Mouse (Mus musculus): ENCODE data around the gene Gorasp2. TPM values are rescaled to one million over a fixed set of nuclear protein-coding genes. Genes with fewer than 3 reads are reported as not detected.
A peak's percentile ranks its signal among the peaks of the same experiment; 100 is the strongest.

Gorasp2 gene
- polyA plus RNA-seq, 1 experiment: 81.5 TPM

DNA sequence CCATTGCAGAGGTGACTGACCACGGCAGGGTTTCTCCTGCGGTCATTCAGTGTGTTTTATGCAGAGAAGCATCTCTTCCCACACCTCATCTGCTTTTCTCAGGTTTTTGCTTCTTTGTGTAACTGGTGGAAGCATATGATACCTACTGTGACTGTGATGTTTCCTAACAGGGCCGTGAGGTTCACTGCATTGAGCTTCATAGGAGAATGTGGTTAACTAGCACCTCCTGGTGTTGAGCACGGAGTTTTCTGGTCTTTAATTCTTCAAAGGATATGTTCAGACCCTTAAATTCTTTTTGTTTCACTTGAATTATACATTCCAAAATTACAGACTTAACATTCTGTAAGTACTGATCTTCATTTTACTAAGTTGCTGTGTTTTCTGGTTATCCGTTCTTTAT, 2.4 kb downstream of the Gorasp2 start:
- no peaks in the 10 kb centered on the region for H3K27me3 ChIP-seq (ENCODE audit: control insufficient read depth, insufficient read depth, low read length)
- H3K4me1 ChIP-seq (ENCODE audit: control insufficient read depth, insufficient read depth, low read length): no peaks in the 10 kb centered on the region
- DNase-seq: no peak
- no peak overlapping the region for H3K27ac ChIP-seq (ENCODE audit: insufficient read depth, low read length)
- 70% methylated on average over 5 of the region's 5 CpGs for WGBS
- TF ChIP-seq CTCF (IDR thresholded peaks at IDR 0.05; ENCODE audit: borderline replicate concordance, insufficient read depth, low read depth, low read length) (no peak), POLR2A (IDR thresholded peaks at IDR 0.05; ENCODE audit: borderline replicate concordance, insufficient read depth, low read length) (no peak)
- no peak overlapping the region for H3K4me3 ChIP-seq (replicated peaks; ENCODE audit: insufficient read depth, low read depth, low read length)

DNA sequence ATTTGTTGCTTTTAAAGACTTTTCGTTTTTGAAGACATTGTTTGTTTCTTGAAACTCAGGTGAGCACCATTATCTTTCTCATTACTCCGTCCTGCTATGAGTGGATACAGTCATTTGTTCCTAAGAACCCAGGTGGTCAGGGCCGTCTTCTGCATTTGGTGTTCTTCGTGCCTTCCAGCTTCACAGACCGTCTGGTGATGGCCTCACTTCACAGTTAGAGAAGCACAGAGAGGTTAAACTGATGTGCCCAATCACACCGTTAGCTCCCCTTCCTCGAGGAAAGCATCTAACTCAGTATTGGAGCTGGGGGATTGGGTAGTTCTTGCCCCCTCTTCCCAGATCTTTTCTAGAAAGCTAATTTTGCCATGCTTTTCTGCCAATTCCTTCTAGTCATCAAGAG, 5.6 kb downstream of the Gorasp2 start:
- Histone ChIP-seq H3K4me1 (ENCODE audit: control insufficient read depth, insufficient read depth, low read length) (no peaks in the 10 kb centered on the region), H3K27ac (ENCODE audit: insufficient read depth, low read length) (no peak overlapping the region), H3K27me3 (ENCODE audit: control insufficient read depth, insufficient read depth, low read length) (no peaks in the 10 kb centered on the region), H3K4me3 (replicated peaks; ENCODE audit: insufficient read depth, low read depth, low read length) (no peak overlapping the region)
- WGBS: 88% methylated on average over 7 of the region's 7 CpGs
- no peak for TF ChIP-seq CTCF (IDR thresholded peaks at IDR 0.05; ENCODE audit: borderline replicate concordance, insufficient read depth, low read depth, low read length)
- no peak for TF ChIP-seq POLR2A (IDR thresholded peaks at IDR 0.05; ENCODE audit: borderline replicate concordance, insufficient read depth, low read length)
- no peak for DNase-seq

DNA sequence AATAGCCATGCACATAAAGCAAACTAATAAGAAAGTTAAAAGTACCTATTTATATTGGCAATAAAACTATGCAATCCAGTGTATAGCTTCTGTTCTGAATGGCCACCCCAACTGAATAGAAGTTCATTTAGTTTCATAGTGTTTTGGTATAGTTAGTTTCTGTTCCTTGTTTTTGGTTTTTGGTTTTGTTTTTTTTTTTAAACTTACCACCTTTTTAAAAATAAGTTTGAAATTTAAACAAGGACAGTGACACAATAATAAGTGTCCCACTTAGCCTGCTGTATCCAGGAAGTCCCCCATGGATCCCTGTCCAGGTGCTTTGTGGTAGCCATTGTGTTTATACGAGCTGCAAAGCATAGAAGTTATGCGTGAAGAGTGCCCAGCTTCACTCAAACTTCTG, 7.9 kb downstream of the Gorasp2 start:
- Histone ChIP-seq H3K4me3 (replicated peaks; ENCODE audit: insufficient read depth, low read depth, low read length) (no peak overlapping the region), H3K4me1 (ENCODE audit: control insufficient read depth, insufficient read depth, low read length) (no peaks in the 10 kb centered on the region), H3K27ac (ENCODE audit: insufficient read depth, low read length) (no peak overlapping the region), H3K27me3 (ENCODE audit: control insufficient read depth, insufficient read depth, low read length) (no peaks in the 10 kb centered on the region)
- TF ChIP-seq CTCF (IDR thresholded peaks at IDR 0.05; ENCODE audit: borderline replicate concordance, insufficient read depth, low read depth, low read length) (no peak), POLR2A (IDR thresholded peaks at IDR 0.05; ENCODE audit: borderline replicate concordance, insufficient read depth, low read length) (no peak)
- no peak for DNase-seq
- 76% methylated on average over 2 of the region's 2 CpGs for WGBS

DNA sequence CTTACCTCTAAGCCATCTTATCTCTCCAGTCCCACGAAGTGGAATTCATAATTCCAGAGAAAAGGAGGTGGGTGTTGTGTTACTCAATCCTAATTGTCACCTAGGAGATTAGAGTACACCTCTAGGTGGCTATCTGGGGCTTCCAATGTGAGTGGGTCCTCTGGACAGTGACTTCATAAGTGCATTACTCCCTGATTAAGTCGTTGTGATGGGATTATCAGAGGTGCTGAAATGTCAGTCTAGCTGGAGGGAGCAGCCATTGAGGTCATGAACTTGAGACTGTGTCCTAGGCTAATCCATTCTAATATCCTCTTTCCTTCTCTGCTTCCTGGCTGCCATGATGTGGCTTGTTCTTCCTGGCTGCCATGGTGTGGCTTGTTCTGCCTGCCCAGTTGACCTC, 8.5 kb downstream of the Gorasp2 start:
- TF ChIP-seq POLR2A (IDR thresholded peaks at IDR 0.05; ENCODE audit: borderline replicate concordance, insufficient read depth, low read length) (no peak), CTCF (IDR thresholded peaks at IDR 0.05; ENCODE audit: borderline replicate concordance, insufficient read depth, low read depth, low read length) (no peak)
- no peak for DNase-seq
- H3K4me3 ChIP-seq (replicated peaks; ENCODE audit: insufficient read depth, low read depth, low read length): no peak overlapping the region
- H3K27me3 ChIP-seq (ENCODE audit: control insufficient read depth, insufficient read depth, low read length): no peaks in the 10 kb centered on the region
- no peak overlapping the region for H3K27ac ChIP-seq (ENCODE audit: insufficient read depth, low read length)
- 68% methylated on average over 2 of the region's 2 CpGs for WGBS
- no peaks in the 10 kb centered on the region for H3K4me1 ChIP-seq (ENCODE audit: control insufficient read depth, insufficient read depth, low read length)

DNA sequence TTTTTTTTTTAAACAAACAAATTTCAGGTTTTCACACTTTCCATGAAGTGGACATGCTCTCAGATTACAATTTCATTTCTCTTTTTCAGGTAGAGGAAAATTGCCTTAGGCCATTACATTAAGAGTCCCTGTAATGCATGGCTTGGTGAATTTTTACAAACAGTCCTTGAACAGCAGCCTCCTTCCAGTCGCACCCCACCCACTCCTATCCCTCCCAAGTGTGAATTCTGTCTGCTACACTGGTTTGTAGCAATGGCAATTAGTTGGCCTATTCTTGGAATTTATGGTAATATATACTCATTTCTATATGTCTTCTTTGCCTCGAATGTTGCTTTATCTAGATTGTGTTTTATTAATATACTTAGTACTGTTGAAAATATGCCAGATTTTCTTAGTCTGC, 11.1 kb downstream of the Gorasp2 start:
- no peaks in the 10 kb centered on the region for H3K27me3 ChIP-seq (ENCODE audit: control insufficient read depth, insufficient read depth, low read length)
- no peak for DNase-seq
- WGBS: 85% methylated on average over 2 of the region's 2 CpGs
- H3K4me1 ChIP-seq (ENCODE audit: control insufficient read depth, insufficient read depth, low read length): no peaks in the 10 kb centered on the region
- TF ChIP-seq POLR2A (IDR thresholded peaks at IDR 0.05; ENCODE audit: borderline replicate concordance, insufficient read depth, low read length) (no peak), CTCF (IDR thresholded peaks at IDR 0.05; ENCODE audit: borderline replicate concordance, insufficient read depth, low read depth, low read length) (no peak)
- H3K27ac ChIP-seq (ENCODE audit: insufficient read depth, low read length): no peak overlapping the region
- no peak overlapping the region for H3K4me3 ChIP-seq (replicated peaks; ENCODE audit: insufficient read depth, low read depth, low read length)

DNA sequence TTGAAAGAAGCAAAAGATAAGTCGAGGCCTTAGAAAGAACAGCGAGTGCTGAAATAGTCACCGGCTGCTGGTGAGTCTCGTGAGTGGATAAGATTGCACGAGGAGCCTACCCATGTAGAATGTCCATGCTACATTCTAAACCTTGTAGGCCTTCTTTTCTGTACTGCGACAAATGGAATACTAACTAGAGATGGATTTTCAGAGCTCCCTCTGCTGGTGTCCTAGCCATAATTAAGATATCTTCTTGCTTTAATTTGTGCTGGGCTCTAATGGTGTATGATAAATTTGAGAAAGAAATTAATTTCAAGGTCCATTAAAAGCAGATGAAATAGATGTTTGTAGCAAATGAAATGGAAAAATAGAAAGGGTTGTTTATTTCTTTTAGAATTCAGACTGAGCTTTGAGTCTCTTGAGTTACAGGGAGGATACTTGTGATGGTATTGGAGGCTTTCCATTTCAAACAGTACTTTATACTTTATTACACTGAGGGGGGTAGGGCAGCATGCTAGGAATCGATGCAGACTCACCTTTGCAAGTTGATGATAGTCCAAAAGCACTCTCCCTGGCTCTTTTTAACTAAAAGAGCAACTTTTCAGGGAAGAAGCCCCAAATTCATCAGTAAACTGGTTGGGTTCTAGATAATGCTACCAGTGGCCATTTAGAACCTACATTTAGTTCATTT, 12.2 kb downstream of the Gorasp2 start:
- Histone ChIP-seq H3K4me3 (replicated peaks; ENCODE audit: insufficient read depth, low read depth, low read length) (no peak overlapping the region), H3K4me1 (ENCODE audit: control insufficient read depth, insufficient read depth, low read length) (no peaks in the 10 kb centered on the region), H3K27ac (ENCODE audit: insufficient read depth, low read length) (no peak overlapping the region), H3K27me3 (ENCODE audit: control insufficient read depth, insufficient read depth, low read length) (no peaks in the 10 kb centered on the region)
- TF ChIP-seq POLR2A (IDR thresholded peaks at IDR 0.05; ENCODE audit: borderline replicate concordance, insufficient read depth, low read length) (no peak), CTCF (IDR thresholded peaks at IDR 0.05; ENCODE audit: borderline replicate concordance, insufficient read depth, low read depth, low read length) (0 out of 2 replicates have a peak, but pooled peaks have one; percentile 1)
- WGBS: 70% methylated on average over 7 of the region's 7 CpGs
- DNase-seq: peak in 1 of 2 experiments; percentile 12

DNA sequence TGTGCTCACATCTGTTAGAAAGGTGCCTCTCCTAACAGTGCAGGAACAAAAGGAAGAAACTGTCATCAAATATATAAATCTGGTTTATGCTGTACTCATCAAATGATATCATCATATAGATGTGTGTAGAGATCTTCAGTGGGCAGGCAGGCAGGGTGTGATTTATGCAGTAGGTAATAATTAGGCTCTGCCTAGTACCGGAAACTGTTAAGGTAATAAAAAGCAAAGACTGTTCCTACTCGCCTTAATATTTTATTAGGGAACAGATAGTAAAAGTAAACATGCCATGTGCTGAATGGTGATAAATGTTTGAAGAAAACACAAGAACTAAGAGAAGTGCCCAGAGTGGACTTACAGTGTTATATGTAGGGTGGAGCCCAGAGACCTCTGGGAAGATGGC, 20.9 kb downstream of the Gorasp2 start:
- H3K27me3 ChIP-seq (ENCODE audit: control insufficient read depth, insufficient read depth, low read length): no peaks in the 10 kb centered on the region
- H3K27ac ChIP-seq (ENCODE audit: insufficient read depth, low read length): no peak overlapping the region
- WGBS: 93% methylated on average over 2 of the region's 2 CpGs
- TF ChIP-seq CTCF (IDR thresholded peaks at IDR 0.05; ENCODE audit: borderline replicate concordance, insufficient read depth, low read depth, low read length) (no peak), POLR2A (IDR thresholded peaks at IDR 0.05; ENCODE audit: borderline replicate concordance, insufficient read depth, low read length) (no peak)
- H3K4me3 ChIP-seq (replicated peaks; ENCODE audit: insufficient read depth, low read depth, low read length): no peak overlapping the region
- DNase-seq: no peak
- no peaks in the 10 kb centered on the region for H3K4me1 ChIP-seq (ENCODE audit: control insufficient read depth, insufficient read depth, low read length)

DNA sequence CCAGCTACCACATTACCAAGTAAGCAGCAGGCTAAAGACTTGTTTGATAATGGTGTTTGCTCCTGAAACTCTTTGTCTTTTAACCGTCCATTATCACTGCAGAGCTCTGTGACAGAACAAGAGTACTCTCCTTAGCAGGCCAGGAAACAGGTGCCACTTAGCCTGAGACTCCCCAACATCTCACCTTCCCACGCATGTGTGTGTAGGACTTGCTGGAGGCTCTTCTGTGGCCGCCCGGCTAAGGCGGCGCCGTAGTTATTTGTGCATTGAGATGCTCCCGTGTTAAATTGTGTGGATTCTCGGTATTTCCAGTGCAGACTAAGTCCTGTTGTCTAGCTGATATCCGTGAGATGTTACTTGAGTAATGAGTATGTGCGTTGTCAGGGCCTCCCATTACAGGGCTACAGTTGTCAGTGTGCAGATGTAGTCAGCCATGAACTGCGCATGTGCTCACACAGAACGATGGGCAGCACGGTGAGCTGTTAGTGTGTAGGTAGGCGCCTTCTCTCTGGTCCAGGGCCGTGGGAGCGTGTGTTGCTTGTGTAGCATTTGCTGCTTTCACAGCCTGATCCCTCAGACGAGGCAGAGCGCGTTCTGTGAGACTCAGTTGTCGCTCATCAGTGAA, 27.2 kb downstream of the Gorasp2 start:
- 93% methylated on average over 21 of the region's 21 CpGs for WGBS
- Histone ChIP-seq H3K27me3 (ENCODE audit: control insufficient read depth, insufficient read depth, low read length) (no peaks in the 10 kb centered on the region), H3K4me3 (replicated peaks; ENCODE audit: insufficient read depth, low read depth, low read length) (no peak overlapping the region), H3K4me1 (ENCODE audit: control insufficient read depth, insufficient read depth, low read length) (no peaks in the 10 kb centered on the region), H3K27ac (ENCODE audit: insufficient read depth, low read length) (no peak overlapping the region)
- TF ChIP-seq POLR2A (IDR thresholded peaks at IDR 0.05; ENCODE audit: borderline replicate concordance, insufficient read depth, low read length) (no peak), CTCF (IDR thresholded peaks at IDR 0.05; ENCODE audit: borderline replicate concordance, insufficient read depth, low read depth, low read length) (no peak)
- no peak for DNase-seq
